Mouse (Mus musculus) effector memory CD4-positive, alpha-beta T cell, adult 5 months (primary cell): ENCODE data around the gene Tmem259. TPM values are rescaled to one million over a fixed set of nuclear protein-coding genes. Genes with fewer than 3 reads are reported as not detected.

Experiments used
- polyA plus RNA-seq: library from polyadenylated mRNA; unstranded; fragments of 100-300 nt; shearing (Covaris generic); gene quantifications from one replicate; pipeline ENCODE4 v1.2.1, GENCODE M21; 2017

Tmem259 gene
- 28.1 TPM for polyA plus RNA-seq

GRCm38 (mm10) chr10:79984195-79984816 is at the start of gene Tmem259:
Gene Tmem259 (minus strand): TSS chr10:79984330.

GRCm38 (mm10) chr10:80016511-80016910 is 32.4 kb upstream of the Tmem259 start, which contains the start of gene Arhgap45:
Gene Arhgap45 (plus strand): TSS chr10:80016653.

GRCm38 (mm10) chr10:79996272-79997033 is 12.3 kb upstream of the Tmem259 start, which contains the start of gene Abca7:
Gene Abca7 (plus strand): TSS chr10:79996494.

GRCm38 (mm10) chr10:79988506-79989271 is 4.6 kb upstream of the Tmem259 start, which contains the start of gene Cnn2:
Gene Cnn2 (plus strand): TSS chr10:79988584.

GRCm38 (mm10) chr10:79970415-79971182 is 13.5 kb downstream of the Tmem259 start, which contains the start of gene Grin3b:
Gene Grin3b (plus strand): TSS chr10:79970715.

GRCm38 (mm10) chr10:79959847-79960601 is 24.1 kb downstream of the Tmem259 start, which contains the start of gene Wdr18:
Gene Wdr18 (plus strand): TSS chr10:79960152.

GRCm38 (mm10) chr10:79926491-79927323 is 57.4 kb downstream of the Tmem259 start, which contains the start of gene Arid3a:
Gene Arid3a (plus strand): TSS chr10:79927043.

Other genes starting within 250 kb of the Tmem259 start
- 33.4 TPM for gene Polrmt, start 237.7 kb downstream of the Tmem259 start, polyA plus RNA-seq
- gene Fgf22, start 229.3 kb downstream of the Tmem259 start, polyA plus RNA-seq: not detected
- 47.0 TPM for gene Rnf126, start 217.4 kb downstream of the Tmem259 start, polyA plus RNA-seq
- 0.31 TPM for gene Fstl3, start 207.1 kb downstream of the Tmem259 start, polyA plus RNA-seq
- gene Prss57, start 193.4 kb downstream of the Tmem259 start, polyA plus RNA-seq: not detected
- gene Palm, start 190.8 kb downstream of the Tmem259 start, polyA plus RNA-seq: 3.5 TPM
- gene Misp, start 163.3 kb downstream of the Tmem259 start, polyA plus RNA-seq: not detected
- 555 TPM for gene Ptbp1, start 129.9 kb downstream of the Tmem259 start, polyA plus RNA-seq
- not detected for gene Prtn3, start 109.9 kb downstream of the Tmem259 start, polyA plus RNA-seq
- 11.3 TPM for gene Plppr3, start 109.7 kb downstream of the Tmem259 start, polyA plus RNA-seq
- gene Elane, start 98.1 kb downstream of the Tmem259 start, polyA plus RNA-seq: not detected
- not detected for gene Cfd, start 93.5 kb downstream of the Tmem259 start, polyA plus RNA-seq
- gene Med16, start 75.4 kb downstream of the Tmem259 start, polyA plus RNA-seq: 31.9 TPM
- gene Gm26602, start 73.5 kb downstream of the Tmem259 start, polyA plus RNA-seq: 11.6 TPM
- 0.26 TPM for gene Kiss1r, start 67.4 kb downstream of the Tmem259 start, polyA plus RNA-seq
- gene R3hdm4, start 63.1 kb downstream of the Tmem259 start, polyA plus RNA-seq: 113 TPM
- gene Arid3a, start 57.3 kb downstream of the Tmem259 start, polyA plus RNA-seq: 10.6 TPM
- 55.5 TPM for gene Wdr18, start 24.2 kb downstream of the Tmem259 start, polyA plus RNA-seq
- gene Grin3b, start 13.6 kb downstream of the Tmem259 start, polyA plus RNA-seq: not detected
- gene Cnn2, start 4.3 kb upstream of the Tmem259 start, polyA plus RNA-seq: 501 TPM
- gene Abca7, start 12.2 kb upstream of the Tmem259 start, polyA plus RNA-seq: 52.9 TPM
- gene Arhgap45, start 32.3 kb upstream of the Tmem259 start, polyA plus RNA-seq: 733 TPM
- 112 TPM for gene Polr2e, start 55.5 kb upstream of the Tmem259 start, polyA plus RNA-seq
- 368 TPM for gene Gpx4, start 62.8 kb upstream of the Tmem259 start, polyA plus RNA-seq
- 62.6 TPM for gene Sbno2, start 121.2 kb upstream of the Tmem259 start, polyA plus RNA-seq
- 79.3 TPM for gene Stk11, start 131.5 kb upstream of the Tmem259 start, polyA plus RNA-seq
- 431 TPM for gene Atp5d, start 154.3 kb upstream of the Tmem259 start, polyA plus RNA-seq
- gene Cbarp, start 156.5 kb upstream of the Tmem259 start, polyA plus RNA-seq: 18.9 TPM
- 7.3 TPM for gene Midn, start 163.9 kb upstream of the Tmem259 start, polyA plus RNA-seq
- gene Cirbp, start 181.7 kb upstream of the Tmem259 start, polyA plus RNA-seq: 244 TPM
- 17.4 TPM for gene 1600002K03Rik, start 188.6 kb upstream of the Tmem259 start, polyA plus RNA-seq
- gene Efna2, start 195.2 kb upstream of the Tmem259 start, polyA plus RNA-seq: not detected
- gene Mum1, start 242.1 kb upstream of the Tmem259 start, polyA plus RNA-seq: 75.3 TPM